Mouse (Mus musculus): Measurements from ENCODE around the gene Rplp0. TPM values are rescaled to one million over a fixed set of nuclear protein-coding genes. Genes with fewer than 3 reads are reported as not detected.

The Rplp0 gene
- polyA plus RNA-seq, 1 experiment from 2014 or later, result 1,589 TPM

- no peaks in the 10 kb centered on the region for H3K9me3 ChIP-seq
- no peaks in the 10 kb centered on the region for H3K27me3 ChIP-seq
- H3K27ac ChIP-seq, result peak overlapping the region; percentile 91
- 47% methylated on average over 18 of the region's 18 CpGs for WGBS
- H3K36me3 ChIP-seq, result peaks cover 50% of the 10 kb centered on the region
- H3K4me1 ChIP-seq, result peaks cover 52% of the 10 kb centered on the region
- H3K4me3 ChIP-seq, result peak overlapping the region; percentile 22
- peak overlapping the region; percentile 46 for H3K4me2 ChIP-seq
- ATAC-seq (ENCODE audit: borderline replicate concordance, extremely low read depth, low FRiP score, low TSS enrichment), result no peak
- H3K9ac ChIP-seq, result peak overlapping the region; percentile 24; the same call in 1 of the 2 replicates
Measured at GRCm38 (mm10) chr5:115544655-115545185, 14.5 kb upstream of the Rplp0 start.

DNA sequence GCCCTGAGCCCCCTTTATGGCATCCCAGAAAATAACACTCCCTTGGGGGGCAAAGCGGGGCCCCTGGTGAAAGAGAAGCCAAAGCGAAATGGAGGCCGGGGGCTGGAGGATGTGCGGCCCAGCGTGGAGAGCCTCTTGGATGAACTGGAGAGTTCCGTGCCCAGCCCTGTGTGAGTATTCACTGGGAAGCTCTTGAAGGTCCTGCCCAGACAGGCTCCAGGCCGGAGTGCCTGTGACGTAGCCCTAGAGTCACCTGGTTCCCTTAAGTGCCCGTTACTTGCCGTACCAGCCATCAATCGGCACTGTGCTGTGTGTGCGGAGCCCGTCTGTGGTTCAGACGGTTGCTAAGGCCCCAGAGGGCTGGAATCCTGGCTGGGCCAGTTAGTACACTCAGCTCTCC, 13.6 kb upstream of the Rplp0 start:
- H3K36me3 ChIP-seq, result peaks cover 53% of the 10 kb centered on the region
- 67% methylated on average over 14 of the region's 14 CpGs for WGBS
- H3K27ac ChIP-seq, result peak overlapping the region; percentile 91
- ATAC-seq (ENCODE audit: borderline replicate concordance, extremely low read depth, low FRiP score, low TSS enrichment), result peak; percentile 62
- H3K9ac ChIP-seq, result 0 out of 2 replicates have a peak overlapping the region, but pooled peaks have one; percentile 24
- peak overlapping the region; percentile 22 for H3K4me3 ChIP-seq
- peak overlapping the region; percentile 46 for H3K4me2 ChIP-seq
- no peaks in the 10 kb centered on the region for H3K9me3 ChIP-seq
- H3K4me1 ChIP-seq, result peaks cover 52% of the 10 kb centered on the region
- H3K27me3 ChIP-seq, result no peaks in the 10 kb centered on the region

GRCm38 (mm10) chr5:115546536-115546935, 12.7 kb upstream of the Rplp0 start:
- 77% methylated on average over 11 of the region's 11 CpGs for WGBS
- peak overlapping the region; percentile 91; the same call in 1 of the 2 replicates for H3K27ac ChIP-seq
- no peak for ATAC-seq (ENCODE audit: borderline replicate concordance, extremely low read depth, low FRiP score, low TSS enrichment)
- no peak overlapping the region for H3K4me3 ChIP-seq
- no peaks in the 10 kb centered on the region for H3K27me3 ChIP-seq
- H3K9me3 ChIP-seq, result no peaks in the 10 kb centered on the region
- H3K4me2 ChIP-seq, result no peak overlapping the region
- H3K4me1 ChIP-seq, result peaks cover 52% of the 10 kb centered on the region
- peaks cover 57% of the 10 kb centered on the region for H3K36me3 ChIP-seq
- H3K9ac ChIP-seq, result no peak overlapping the region

- Histone ChIP-seq H3K9me3 (no peaks in the 10 kb centered on the region), H3K27me3 (no peaks in the 10 kb centered on the region), H3K36me3 (peaks cover 61% of the 10 kb centered on the region), H3K9ac (no peak overlapping the region), H3K4me2 (no peak overlapping the region), H3K4me1 (peaks cover 51% of the 10 kb centered on the region), H3K4me3 (no peak overlapping the region), H3K27ac (peak overlapping the region; percentile 2; the same call in 1 of the 2 replicates)
- 45% methylated on average over 6 of the region's 6 CpGs for WGBS
- ATAC-seq (ENCODE audit: borderline replicate concordance, extremely low read depth, low FRiP score, low TSS enrichment), result no peak
Measured at GRCm38 (mm10) chr5:115547014-115547413, 12.3 kb upstream of the Rplp0 start.

- H3K9me3 ChIP-seq, result no peaks in the 10 kb centered on the region
- no peak for ATAC-seq (ENCODE audit: borderline replicate concordance, extremely low read depth, low FRiP score, low TSS enrichment)
- peak overlapping the region; percentile 2; the same call in 1 of the 2 replicates for H3K27ac ChIP-seq
- WGBS, result 83% methylated on average over 7 of the region's 7 CpGs
- peaks cover 65% of the 10 kb centered on the region for H3K36me3 ChIP-seq
- H3K4me2 ChIP-seq, result no peak overlapping the region
- H3K4me3 ChIP-seq, result no peak overlapping the region
- no peaks in the 10 kb centered on the region for H3K27me3 ChIP-seq
- no peak overlapping the region for H3K9ac ChIP-seq
- H3K4me1 ChIP-seq, result peaks cover 47% of the 10 kb centered on the region
Measured at GRCm38 (mm10) chr5:115547421-115547820, 11.8 kb upstream of the Rplp0 start.

DNA sequence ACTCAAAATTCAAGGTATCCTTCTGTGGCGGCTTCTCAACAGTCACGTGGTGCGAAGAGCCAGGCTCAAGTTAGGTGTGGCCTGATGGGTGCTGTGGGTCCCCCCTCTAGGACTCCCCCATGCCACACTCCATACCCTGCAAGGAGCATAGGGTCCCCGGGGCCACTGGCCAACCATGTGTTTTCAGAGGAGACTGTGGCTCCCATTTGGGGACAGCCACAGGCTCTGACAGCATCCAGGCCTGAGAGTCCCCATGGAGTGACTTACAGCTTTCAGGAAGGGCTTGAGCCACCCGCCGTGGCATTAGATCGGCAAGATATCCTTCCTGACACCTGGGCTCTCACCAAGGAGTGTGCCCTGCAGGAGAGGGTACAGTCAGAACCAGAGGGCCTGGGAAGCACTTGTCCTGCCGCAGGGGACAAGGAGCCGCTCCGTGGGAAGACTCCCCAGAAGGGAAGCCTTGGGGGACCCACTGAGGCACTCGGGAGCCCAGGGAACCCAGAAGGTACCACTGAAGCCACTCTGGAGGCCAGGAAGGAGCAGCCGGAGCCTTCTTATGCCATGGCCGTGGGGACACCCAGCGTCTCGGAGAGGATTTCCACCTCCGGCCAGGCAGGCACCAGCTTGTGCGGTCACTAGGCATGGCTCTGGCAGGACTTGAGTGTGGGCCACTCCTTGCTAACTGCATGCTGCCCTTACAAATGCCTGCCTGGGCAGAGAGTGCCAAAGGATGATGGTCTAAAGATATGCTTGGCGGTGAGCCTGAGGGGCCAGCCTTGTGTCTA, 10.6 kb upstream of the Rplp0 start:
- Histone ChIP-seq H3K4me3 (no peak overlapping the region), H3K9me3 (no peaks in the 10 kb centered on the region), H3K4me2 (no peak overlapping the region), H3K27me3 (no peaks in the 10 kb centered on the region), H3K27ac (no peak overlapping the region), H3K36me3 (peaks cover 78% of the 10 kb centered on the region), H3K9ac (no peak overlapping the region), H3K4me1 (peaks cover 34% of the 10 kb centered on the region)
- 89% methylated on average over 18 of the region's 18 CpGs for WGBS
- ATAC-seq (ENCODE audit: borderline replicate concordance, extremely low read depth, low FRiP score, low TSS enrichment), result no peak

GRCm38 (mm10) chr5:115550482-115551005, 8.7 kb upstream of the Rplp0 start:
- Histone ChIP-seq H3K36me3 (peaks cover 80% of the 10 kb centered on the region), H3K4me2 (no peak overlapping the region)
- ATAC-seq (ENCODE audit: borderline replicate concordance, extremely low read depth, low FRiP score, low TSS enrichment), result no peak

DNA sequence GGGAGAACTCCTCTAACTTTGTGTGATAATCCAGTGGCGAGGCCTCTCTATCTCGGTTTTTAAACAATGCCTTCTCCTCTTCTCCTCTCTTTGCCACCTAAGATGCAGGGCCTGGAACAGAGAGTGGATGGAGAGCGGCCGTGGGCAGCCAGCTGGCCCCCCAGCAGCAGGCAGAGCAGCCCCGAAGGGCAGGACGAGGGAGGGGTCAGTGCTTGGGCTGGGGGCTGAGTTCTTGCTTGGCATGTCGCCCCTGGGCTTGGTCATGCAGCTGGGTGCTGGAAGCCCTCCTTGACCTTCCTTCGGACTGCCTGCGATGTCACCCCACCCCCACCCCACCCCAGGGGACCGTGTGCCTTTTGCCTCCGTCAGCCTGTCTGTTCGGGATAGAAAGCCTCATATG, 7.9 kb upstream of the Rplp0 start:
- Histone ChIP-seq H3K4me1 (peaks cover 11% of the 10 kb centered on the region; the same call in 1 of the 2 replicates), H3K9me3 (no peaks in the 10 kb centered on the region), H3K27me3 (no peaks in the 10 kb centered on the region), H3K4me2 (no peak overlapping the region), H3K27ac (no peak overlapping the region), H3K9ac (no peak overlapping the region), H3K4me3 (no peak overlapping the region), H3K36me3 (peaks cover 72% of the 10 kb centered on the region)
- no peak for ATAC-seq (ENCODE audit: borderline replicate concordance, extremely low read depth, low FRiP score, low TSS enrichment)
- WGBS, result 74% methylated on average over 12 of the region's 12 CpGs

More at GRCm38 (mm10) chr5:115550482-115551005, 8.7 kb upstream of the Rplp0 start:
- Histone ChIP-seq H3K4me3 (no peak overlapping the region), H3K9ac (no peak overlapping the region), H3K4me1 (peaks cover 16% of the 10 kb centered on the region), H3K9me3 (no peaks in the 10 kb centered on the region), H3K27ac (no peak overlapping the region), H3K27me3 (no peaks in the 10 kb centered on the region)
- 69% methylated on average over 11 of the region's 11 CpGs for WGBS

GRCm38 (mm10) chr5:115551799-115552198, 7.5 kb upstream of the Rplp0 start:
- Histone ChIP-seq H3K9ac (no peak overlapping the region), H3K4me3 (no peak overlapping the region), H3K4me2 (no peak overlapping the region), H3K27ac (no peak overlapping the region), H3K36me3 (peaks cover 69% of the 10 kb centered on the region), H3K9me3 (no peaks in the 10 kb centered on the region), H3K4me1 (peaks cover 7% of the 10 kb centered on the region; the same call in 1 of the 2 replicates), H3K27me3 (no peaks in the 10 kb centered on the region)
- 79% methylated on average over 12 of the region's 13 CpGs for WGBS
- ATAC-seq (ENCODE audit: borderline replicate concordance, extremely low read depth, low FRiP score, low TSS enrichment), result no peak

DNA sequence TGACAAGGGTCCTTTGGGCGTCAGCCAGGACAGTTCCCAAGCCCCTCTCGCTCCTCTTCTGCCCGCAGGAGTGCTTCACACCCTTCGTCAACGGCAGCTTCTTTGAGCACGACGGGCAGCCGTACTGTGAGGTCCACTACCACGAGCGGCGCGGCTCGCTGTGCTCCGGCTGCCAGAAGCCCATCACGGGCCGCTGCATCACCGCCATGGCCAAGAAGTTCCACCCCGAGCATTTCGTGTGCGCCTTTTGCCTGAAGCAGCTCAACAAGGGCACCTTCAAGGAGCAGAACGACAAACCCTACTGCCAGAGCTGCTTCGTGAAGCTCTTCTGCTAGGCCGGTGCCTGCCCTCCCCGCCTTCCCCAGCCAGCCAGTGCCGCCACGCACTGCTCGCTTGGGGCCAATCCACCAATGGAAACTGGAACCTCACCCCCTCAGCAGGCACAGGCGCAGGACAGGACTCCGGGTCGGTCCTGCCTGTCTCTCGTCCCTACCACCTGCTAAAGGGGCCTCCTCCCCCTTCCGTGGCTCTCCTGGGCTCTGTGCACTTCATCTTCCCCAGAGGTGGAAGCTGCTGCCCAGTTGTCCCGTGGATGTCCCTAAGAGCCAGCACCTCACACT, 5.4 kb upstream of the Rplp0 start:
- no peaks in the 10 kb centered on the region for H3K9me3 ChIP-seq
- ATAC-seq (ENCODE audit: borderline replicate concordance, extremely low read depth, low FRiP score, low TSS enrichment), result no peak
- H3K27me3 ChIP-seq, result no peaks in the 10 kb centered on the region
- H3K27ac ChIP-seq, result no peak overlapping the region
- H3K36me3 ChIP-seq, result peaks cover 48% of the 10 kb centered on the region
- no peak overlapping the region for H3K9ac ChIP-seq
- no peak overlapping the region for H3K4me2 ChIP-seq
- 0 out of 2 replicates have a peak, but pooled peaks cover 4% of the 10 kb centered on the region for H3K4me1 ChIP-seq
- H3K4me3 ChIP-seq, result no peak overlapping the region
- 82% methylated on average over 33 of the region's 33 CpGs for WGBS

- 87% methylated on average over 18 of the region's 18 CpGs for WGBS
Measured at GRCm38 (mm10) chr5:115554536-115555291, 4.6 kb upstream of the Rplp0 start.

More at GRCm38 (mm10) chr5:115554536-115555291, 4.6 kb upstream of the Rplp0 start:
- no peak for ATAC-seq (ENCODE audit: borderline replicate concordance, extremely low read depth, low FRiP score, low TSS enrichment)
- no peak overlapping the region for H3K27ac ChIP-seq
- no peaks in the 10 kb centered on the region for H3K9me3 ChIP-seq
- H3K4me1 ChIP-seq, result 0 out of 2 replicates have a peak, but pooled peaks cover 4% of the 10 kb centered on the region
- H3K36me3 ChIP-seq, result peaks cover 41% of the 10 kb centered on the region
- H3K4me3 ChIP-seq, result no peak overlapping the region
- H3K4me2 ChIP-seq, result no peak overlapping the region
- no peak overlapping the region for H3K9ac ChIP-seq
- no peaks in the 10 kb centered on the region for H3K27me3 ChIP-seq

Measured in lung, embryonic 15.5 days (tissue).